Mouse (Mus musculus): ENCODE measurements around the gene Spata3.

GRCm38 (mm10) chr1:86006040-86006439, 10.6 kb upstream of the Spata3 start:
- no peak for TF ChIP-seq CTCF (conservative IDR thresholded peaks at IDR 0.05; ENCODE audit: low read length)
- TF ChIP-seq NANOG (IDR thresholded peaks at IDR 0.05; ENCODE audit: borderline replicate concordance, low read length): no peak
- no peak for TF ChIP-seq POU5F1 (IDR thresholded peaks at IDR 0.05; ENCODE audit: borderline replicate concordance, low read length)

All from E14TG2a.4 (cell line).